Mouse (Mus musculus): ENCODE results near the gene Ano4.
"Not testable (repeated sequence)": the region's sequence is repeated elsewhere in the genome, so short reads cannot be mapped to it uniquely, and the experiment has no call there.

- TF ChIP-seq CTCF, EP300 (IDR thresholded peaks at IDR 0.05; ENCODE audit: low read depth): not testable (repeated sequence)
Observed at GRCm38 (mm10) chr10:89044921-89045320, 299.6 kb downstream of the Ano4 start.
